Comparison of ENCODE assay signal across 13 mouse cellular contexts in the genomic region with DNA sequence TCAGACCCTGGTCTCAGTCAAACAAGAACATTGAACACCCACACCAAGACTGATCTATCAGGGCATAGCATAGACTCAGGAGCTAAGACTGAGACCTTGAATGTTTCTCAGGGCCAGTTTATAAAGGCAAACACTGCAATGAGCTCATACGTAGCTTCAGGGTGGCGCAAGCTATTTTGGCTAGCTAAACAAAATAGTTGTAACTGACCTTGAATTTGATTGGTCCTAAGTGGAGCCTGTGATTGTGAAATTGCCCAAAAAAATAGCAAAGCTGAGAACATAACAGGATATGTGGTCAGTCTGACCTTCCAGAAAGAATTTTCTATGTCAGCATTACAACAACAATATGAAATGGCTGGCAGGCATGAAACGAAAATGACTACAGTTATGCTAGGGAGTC. TPM values are rescaled to one million over a fixed set of nuclear protein-coding genes. Genes with fewer than 3 reads are reported as not detected.
DNase-seq lines count a peak whose midpoint lies in the region; ATAC-seq and TF ChIP-seq lines count a peak whose summit lies in the region.
"Had no signal": no experiment of that assay in that cellular context is flagged by ENCODE, and none has a peak within 500 bp of the region (broad histone marks: within the 10 kb centered on the region; RNA-seq: fewer than 3 reads in every experiment).

No protein-coding gene starts in this region.

- H3K4me2 ChIP-seq in liver, embryonic 13.5 days, result no peak overlapping the region
- H3K4me2 ChIP-seq in myocyte (ENCODE audit: low read depth), result no peak overlapping the region
- H3K4me2 ChIP-seq: midbrain, embryonic 13.5 days had no signal

- no peak overlapping the region for H3ac ChIP-seq in myocyte (ENCODE audit: control insufficient read depth, insufficient read length)

- TF ChIP-seq POLR2A in lung, adult 2 months (IDR thresholded peaks at IDR 0.05; ENCODE audit: borderline replicate concordance, extremely low read depth, low read depth, low read length), result no peak
- no peak for TF ChIP-seq POLR2A in myocyte (IDR thresholded peaks at IDR 0.05; ENCODE audit: insufficient read length, low read depth)

- intact Hi-C loops in gastrocnemius, adult 2 months (cut with DNase I), result no loop called here
- intact Hi-C loops in gastrocnemius, postnatal 14 days (cut with DNase I; ENCODE audit: low total_unique reads), result no loop called here

- H3K9me3 ChIP-seq in liver, embryonic 13.5 days (replicated peaks), result no peaks in the 10 kb centered on the region
- H3K9me3 ChIP-seq: limb, embryonic 10.5 days; midbrain, embryonic 13.5 days had no signal

- 46% methylated on average over 3 of the region's 3 CpGs for WGBS in lung, adult 2 months
- 61% methylated on average over 3 of the region's 3 CpGs for WGBS in liver, embryonic 13.5 days (ENCODE audit: insufficient replicate concordance)

- H3K9ac ChIP-seq in liver, embryonic 13.5 days, result no peak overlapping the region
- H3K9ac ChIP-seq: midbrain, embryonic 13.5 days had no signal

- H3K79me2 ChIP-seq in myocyte (ENCODE audit: control insufficient read depth, insufficient read depth), result no peaks in the 10 kb centered on the region

- H3K27ac ChIP-seq in gastrocnemius, adult 2 months, result peak overlapping the region; percentile 41; the same call in 1 of the 2 replicates
- peak overlapping the region; percentile 48; the same call in 1 of the 2 replicates for H3K27ac ChIP-seq in liver, embryonic 13.5 days
- H3K27ac ChIP-seq: limb, embryonic 10.5 days; midbrain, embryonic 13.5 days had no signal

- DNase-seq in gastrocnemius, adult 2 months, result no peak
- DNase-seq in gastrocnemius, postnatal 14 days, result no peak
- peak; percentile 7 to 39 for DNase-seq in lung, adult 18-20 months
- no peak for DNase-seq in lung, adult 2 months
- DNase-seq in liver, embryonic 13.5 days, result no peak
- no peak for DNase-seq in yolk sac, embryonic 10.5 days (ENCODE audit: low spot score)
- no peak for DNase-seq in cerebellum, postnatal 36 days
- DNase-seq: cerebellum, adult 11 months had no signal

- H3K36me3 ChIP-seq in liver, embryonic 13.5 days, result no peaks in the 10 kb centered on the region
- H3K36me3 ChIP-seq in myocyte (ENCODE audit: control insufficient read depth, insufficient read depth), result no peaks in the 10 kb centered on the region
- H3K36me3 ChIP-seq: limb, embryonic 10.5 days; midbrain, embryonic 13.5 days had no signal

- H3K4me1 ChIP-seq in lung, adult 2 months (ENCODE audit: control insufficient read depth, insufficient read depth, low read length), result no peaks in the 10 kb centered on the region; the same call in 1 of the 2 replicates
- no peaks in the 10 kb centered on the region for H3K4me1 ChIP-seq in liver, embryonic 13.5 days (replicated peaks)
- H3K4me1 ChIP-seq: limb, embryonic 10.5 days; midbrain, embryonic 13.5 days had no signal

- peak; percentile 51 for ATAC-seq in liver, embryonic 13.5 days (ENCODE audit: low read depth)
- ATAC-seq: hindbrain, embryonic 16.5 days; midbrain, embryonic 13.5 days had no signal

- TF ChIP-seq CTCF in gastrocnemius, adult 2 months (IDR thresholded peaks at IDR 0.05), result no peak
- TF ChIP-seq CTCF in lung, adult 2 months (IDR thresholded peaks at IDR 0.05; ENCODE audit: insufficient read depth, low read length), result no peak

- no peaks in the 10 kb centered on the region for H3K27me3 ChIP-seq in liver, embryonic 13.5 days
- H3K27me3 ChIP-seq in myocyte (ENCODE audit: control insufficient read depth, insufficient read depth, insufficient read length), result peaks cover 12% of the 10 kb centered on the region
- H3K27me3 ChIP-seq: CH12.LX; midbrain, embryonic 13.5 days had no signal

- H3K4me3 ChIP-seq in gastrocnemius, adult 2 months, result no peak overlapping the region
- H3K4me3 ChIP-seq in lung, adult 2 months (replicated peaks; ENCODE audit: extremely low read depth, low read depth, low read length), result no peak overlapping the region
- H3K4me3 ChIP-seq in liver, embryonic 13.5 days (replicated peaks), result no peak overlapping the region
- no peak overlapping the region for H3K4me3 ChIP-seq in myocyte
- H3K4me3 ChIP-seq: limb, embryonic 10.5 days; midbrain, embryonic 13.5 days had no signal

TF ChIP-seq in myocyte, 11 proteins besides CTCF, POLR2A, EP300 and RAD21:
- TF ChIP-seq CEBPB (IDR thresholded peaks at IDR 0.05; ENCODE audit: insufficient read depth, poor library complexity, severe bottlenecking), result peak; percentile 65; the same call in 1 of the 2 replicates
- no peak for TF ChIP-seq USF1 (IDR thresholded peaks at IDR 0.05; ENCODE audit: low read depth)
- TF ChIP-seq E2F4 (IDR thresholded peaks at IDR 0.05; ENCODE audit: insufficient read depth), result no peak
- no peak for TF ChIP-seq TCF3 (IDR thresholded peaks at IDR 0.05; ENCODE audit: insufficient read length, low read depth)

RNA-seq across cellular contexts. Expression of a gene that starts 46.2 kb away (rescaled TPM):
- total RNA-seq in gastrocnemius, adult 2 months (2021), result 1 to 10 TPM; 2.2 to 2.7 TPM
- total RNA-seq in gastrocnemius, postnatal 14 days (2021), result 1 to 10 TPM; 2.1 to 2.6 TPM
- 3.9 and 6.2 TPM in 2 replicates for polyA plus RNA-seq in lung, adult 2 months (2012; rRNA removed)
- 2.9 and 3.0 TPM in 2 replicates for polyA plus RNA-seq in liver, embryonic 13.5 days (2015; fragmentation: Nextera tagmentation; extraction: Ambion mirVana)
- polyA plus RNA-seq in myocyte (2012; fragmentation: generic; extraction: Trizol), result 4.5 TPM

RNA-seq across cellular contexts. Expression of a gene that starts 48.3 kb away (rescaled TPM):
- total RNA-seq in gastrocnemius, adult 2 months (2021), result under 1 TPM in 1 of 2 experiments, not detected in 1; 0.10 TPM
- under 1 TPM in 1 of 2 experiments, not detected in 1; 0.06 TPM for total RNA-seq in gastrocnemius, postnatal 14 days (2021)
- 0.22 and 0.24 TPM in 2 replicates for polyA plus RNA-seq in lung, adult 2 months (2012; rRNA removed)
- 0.25 and 0.35 TPM in 2 replicates for polyA plus RNA-seq in liver, embryonic 13.5 days (2015; fragmentation: Nextera tagmentation; extraction: Ambion mirVana)
- polyA plus RNA-seq in myocyte (2012; fragmentation: generic; extraction: Trizol), result not detected
- total RNA-seq: CH12.LX had no signal

Comparison
In these comparisons a context has a peak if more than half of its experiments do, and no peak if none do; other contexts are left out.
1. DNase-seq: peak in lung, adult 18-20 months (2 of 2); none in gastrocnemius, adult 2 months (single experiment), gastrocnemius, postnatal 14 days (single experiment), lung, adult 2 months (single experiment), liver, embryonic 13.5 days (single experiment), yolk sac, embryonic 10.5 days (single experiment) and cerebellum, postnatal 36 days (0 of 2).